Mouse (Mus musculus) heart, postnatal 0 days (tissue): ENCODE results near the gene E130309D02Rik. TPM values are rescaled to one million over a fixed set of nuclear protein-coding genes. Genes with fewer than 3 reads are reported as not detected.

ENCODE experiments used
- ATAC-seq: fragments of 200-750 bp; cut with Nextera tagmentation; 2 replicates; pipeline ENCODE4 v1.8.0; 2017; ENCODE audit warnings: low read depth, moderate number of reproducible peaks, moderate library complexity; ENCODE audit not compliant: insufficient read depth
- DNase-seq: peaks from one replicate; pipeline ENCODE4 v3.0.0-alpha.2; 2016; ENCODE audit warnings: low spot score
- H3K27ac ChIP-seq: fragments of 300-500 bp; sonication (generic); 2 replicates; pipeline ENCODE4 v1.5.1; 2014; ENCODE audit warnings: low read depth, mild to moderate bottlenecking
- H3K27me3 ChIP-seq: fragments of 300-500 bp; sonication (generic); 2 replicates; pipeline ENCODE4 v1.6.1; 2014; ENCODE audit warnings: low read length, mixed read lengths; ENCODE audit not compliant: control insufficient read depth, insufficient read depth
- H3K36me3 ChIP-seq: fragments of 300-500 bp; sonication (generic); replicated peaks from 2 replicates; pipeline ENCODE4 v1.6.1; 2014; ENCODE audit warnings: low read length, mixed read lengths; ENCODE audit not compliant: control insufficient read depth, insufficient read depth
- H3K4me1 ChIP-seq: fragments of 300-500 bp; sonication (generic); 2 replicates; pipeline ENCODE4 v1.6.1; 2014; ENCODE audit warnings: antibody characterized with exemption; ENCODE audit not compliant: control insufficient read depth, insufficient read depth
- H3K4me2 ChIP-seq: fragments of 300-500 bp; sonication (generic); 2 replicates; pipeline ENCODE4 v1.6.1; 2014; ENCODE audit warnings: low read depth, mild to moderate bottlenecking, low read length, moderate library complexity
- H3K4me3 ChIP-seq: fragments of 300-500 bp; sonication (generic); 2 replicates; pipeline ENCODE4 v1.5.1; 2014; ENCODE audit warnings: low read depth, low read length
- H3K9ac ChIP-seq: fragments of 300-500 bp; sonication (generic); replicated peaks from 2 replicates; pipeline ENCODE4 v1.6.1; 2014; ENCODE audit warnings: low read depth, low read length, mixed read lengths
- H3K9me3 ChIP-seq: fragments of 300-500 bp; sonication (generic); replicated peaks from 2 replicates; pipeline ENCODE4 v1.6.1; 2016; ENCODE audit warnings: low read length; ENCODE audit not compliant: control insufficient read depth
- CTCF ChIP-seq: IDR thresholded peaks from 2 replicates; pipeline ENCODE4 v1.5.1; 2016; ENCODE audit warnings: antibody characterized with exemption, control low read depth, low read depth
- EP300 ChIP-seq: IDR thresholded peaks from 2 replicates; pipeline ENCODE4 v1.6.1; 2016; ENCODE audit warnings: antibody characterized with exemption, low read depth
- WGBS: fragments of 180-500 bp; shearing (Covaris S2); extraction: QIAGEN DNeasy Blood & Tissue Kit; methylation state at CpG from one replicate; pipeline ENCODE4 v1.1.7; 2014; 5-methylcytosine and 5-hydroxymethylcytosine counted together
- polyA plus RNA-seq: library from polyadenylated mRNA; unstranded; fragments of >200 nt; fragmentation: Nextera tagmentation; extraction: Ambion mirVana; gene quantifications from 2 replicates; pipeline ENCODE4 v1.2.1, GENCODE M21; 2015
- total RNA-seq: library from RNA; depleted of rRNA; stranded (reverse); fragments of >200 nt; gene quantifications from 2 replicates; pipeline ENCODE4 v1.2.3, GENCODE M21; 2014; ENCODE audit warnings: low replicate concordance

E130309D02Rik gene
- total and polyA plus RNA-seq, 2 experiments from 2014 or later = 15.4 to 34.3 TPM

GRCm38 (mm10) chr5:143308825-143309224 is 6.3 kb downstream of the E130309D02Rik start:
- peaks cover 73% of the 10 kb centered on the region for H3K36me3 ChIP-seq
- H3K27ac ChIP-seq = peak overlapping the region; percentile 85
- WGBS = 58% methylated on average over 5 of the region's 5 CpGs
- DNase-seq (peak; percentile 66), ATAC-seq (peak; percentile 84)
- H3K27me3 ChIP-seq = no peaks in the 10 kb centered on the region
- peaks cover 4% of the 10 kb centered on the region; the same call in 1 of the 2 replicates for H3K4me1 ChIP-seq
- no peaks in the 10 kb centered on the region for H3K9me3 ChIP-seq
- no peak overlapping the region for H3K4me2 ChIP-seq
- no peak overlapping the region for H3K9ac ChIP-seq
- H3K4me3 ChIP-seq = no peak overlapping the region
- TF ChIP-seq EP300 (no peak), CTCF (no peak)

- H3K4me3 ChIP-seq = no peak overlapping the region
- TF ChIP-seq CTCF (no peak), EP300 (no peak)
- H3K9me3 ChIP-seq = no peaks in the 10 kb centered on the region
- WGBS = 87% methylated on average over 7 of the region's 7 CpGs
- H3K4me2 ChIP-seq = no peak overlapping the region
- no peaks in the 10 kb centered on the region for H3K4me1 ChIP-seq
- DNase-seq (no peak), ATAC-seq (no peak)
- no peak overlapping the region for H3K9ac ChIP-seq
- H3K27me3 ChIP-seq = no peaks in the 10 kb centered on the region
- H3K27ac ChIP-seq = no peak overlapping the region
- peaks cover 82% of the 10 kb centered on the region for H3K36me3 ChIP-seq
These were observed 10.9 kb downstream of the E130309D02Rik start for GRCm38 (mm10) chr5:143304251-143304650.

GRCm38 (mm10) chr5:143301296-143301695 is 13.9 kb downstream of the E130309D02Rik start:
- H3K27ac ChIP-seq = no peak overlapping the region
- 50% methylated on average over 8 of the region's 8 CpGs for WGBS
- DNase-seq = no peak
- peak; percentile 29; the same call in 1 of the 2 replicates for ATAC-seq
- no peak overlapping the region for H3K9ac ChIP-seq
- no peaks in the 10 kb centered on the region for H3K4me1 ChIP-seq
- TF ChIP-seq CTCF = peak; percentile 55
- no peak for TF ChIP-seq EP300
- no peaks in the 10 kb centered on the region for H3K27me3 ChIP-seq
- H3K9me3 ChIP-seq = no peaks in the 10 kb centered on the region
- no peak overlapping the region for H3K4me2 ChIP-seq
- H3K36me3 ChIP-seq = peaks cover 53% of the 10 kb centered on the region
- H3K4me3 ChIP-seq = no peak overlapping the region

- Histone ChIP-seq H3K27ac (no peak overlapping the region), H3K4me2 (no peak overlapping the region), H3K9ac (no peak overlapping the region), H3K4me3 (no peak overlapping the region), H3K4me1 (no peaks in the 10 kb centered on the region), H3K9me3 (no peaks in the 10 kb centered on the region), H3K36me3 (peaks cover 39% of the 10 kb centered on the region), H3K27me3 (no peaks in the 10 kb centered on the region)
- ATAC-seq = no peak
- no peak for DNase-seq
- WGBS = 89% methylated on average over 4 of the region's 4 CpGs
- TF ChIP-seq CTCF (peak; percentile 67), EP300 (no peak)
These were observed 15.5 kb downstream of the E130309D02Rik start for GRCm38 (mm10) chr5:143299686-143300085.

- no peaks in the 10 kb centered on the region for H3K9me3 ChIP-seq
- 90% methylated on average over 7 of the region's 7 CpGs for WGBS
- no peak overlapping the region for H3K4me2 ChIP-seq
- H3K9ac ChIP-seq = no peak overlapping the region
- no peak for ATAC-seq
- no peak for DNase-seq
- peaks cover 7% of the 10 kb centered on the region; the same call in 1 of the 2 replicates for H3K4me1 ChIP-seq
- peaks cover 12% of the 10 kb centered on the region for H3K27me3 ChIP-seq
- no peak overlapping the region for H3K27ac ChIP-seq
- TF ChIP-seq CTCF (no peak), EP300 (no peak)
- no peak overlapping the region for H3K4me3 ChIP-seq
- peaks cover 31% of the 10 kb centered on the region for H3K36me3 ChIP-seq
These were observed 16.8 kb downstream of the E130309D02Rik start for GRCm38 (mm10) chr5:143298391-143298790.

- H3K4me3 ChIP-seq = no peak overlapping the region
- H3K4me2 ChIP-seq = no peak overlapping the region
- H3K4me1 ChIP-seq = peaks cover 8% of the 10 kb centered on the region; the same call in 1 of the 2 replicates
- DNase-seq (no peak), ATAC-seq (no peak)
- no peak for TF ChIP-seq CTCF
- TF ChIP-seq EP300 = no peak
- H3K36me3 ChIP-seq = peaks cover 27% of the 10 kb centered on the region
- H3K9ac ChIP-seq = no peak overlapping the region
- WGBS = 56% methylated on average over 9 of the region's 9 CpGs
- no peak overlapping the region for H3K27ac ChIP-seq
- peaks cover 16% of the 10 kb centered on the region for H3K27me3 ChIP-seq
- H3K9me3 ChIP-seq = no peaks in the 10 kb centered on the region
These were observed 17.2 kb downstream of the E130309D02Rik start for GRCm38 (mm10) chr5:143297986-143298385.
